ENCODE assay signal across 10 mouse cellular contexts in genomic region chr11:98347385-98348082, GRCm38 (mm10). TPM values are rescaled to one million over a fixed set of nuclear protein-coding genes. Genes with fewer than 3 reads are reported as not detected.
DNase-seq lines count a peak whose midpoint lies in the region; ATAC-seq lines count a peak whose summit lies in the region.
"Had no signal": no experiment of that assay in that cellular context is flagged by ENCODE, and none has a peak within 500 bp of the region (broad histone marks: within the 10 kb centered on the region; RNA-seq: fewer than 3 reads in every experiment).

No protein-coding gene starts in this region.

- H3K4me2 ChIP-seq in heart, embryonic 16.5 days (ENCODE audit: low read depth, low read length): peak overlapping the region; percentile 94
- peak overlapping the region; percentile 72; the same call in 1 of the 2 replicates for H3K4me2 ChIP-seq in embryonic facial prominence, embryonic 12.5 days (replicated peaks)

- no peak for DNase-seq in heart, adult 18-20 months
- DNase-seq in kidney, adult 8-10 months: peak; percentile 39 to 65
- no peak for DNase-seq in midbrain, embryonic 10.5 days (ENCODE audit: low spot score)
- DNase-seq in gastrocnemius, postnatal 14 days: no peak
- no peak for DNase-seq in layer of hippocampus, postnatal 25 days (ENCODE audit: extremely low spot score in 1 of 2, low spot score in 1 of 2)
- DNase-seq in thymus, adult 18-20 months: no peak

- H3K9ac ChIP-seq in heart, embryonic 16.5 days (ENCODE audit: low read length): no peak overlapping the region
- no peak overlapping the region; the same call in 1 of the 2 replicates for H3K9ac ChIP-seq in embryonic facial prominence, embryonic 12.5 days

- H3K4me1 ChIP-seq in heart, embryonic 16.5 days (ENCODE audit: control insufficient read depth, insufficient read depth, low read length): peaks cover 21% of the 10 kb centered on the region
- H3K4me1 ChIP-seq in embryonic facial prominence, embryonic 12.5 days: peaks cover 15% of the 10 kb centered on the region
- H3K4me1 ChIP-seq in midbrain, embryonic 10.5 days: peaks cover 46% of the 10 kb centered on the region

- H3K27ac ChIP-seq in heart, embryonic 16.5 days (ENCODE audit: low read length): no peak overlapping the region
- no peak overlapping the region for H3K27ac ChIP-seq in embryonic facial prominence, embryonic 12.5 days
- no peak overlapping the region for H3K27ac ChIP-seq in midbrain, embryonic 10.5 days (replicated peaks)

- H3K9me3 ChIP-seq in heart, embryonic 16.5 days (replicated peaks; ENCODE audit: control insufficient read depth, low read length): no peaks in the 10 kb centered on the region
- H3K9me3 ChIP-seq in embryonic facial prominence, embryonic 12.5 days: no peaks in the 10 kb centered on the region
- H3K9me3 ChIP-seq in midbrain, embryonic 10.5 days (replicated peaks): no peaks in the 10 kb centered on the region

- H3K27me3 ChIP-seq in heart, embryonic 16.5 days (ENCODE audit: control insufficient read depth, insufficient read depth, low read length): peaks cover 36% of the 10 kb centered on the region
- H3K27me3 ChIP-seq in embryonic facial prominence, embryonic 12.5 days: peaks cover 86% of the 10 kb centered on the region
- H3K27me3 ChIP-seq in midbrain, embryonic 10.5 days (ENCODE audit: low read depth, poor library complexity, severe bottlenecking): peaks cover 100% of the 10 kb centered on the region

- intact Hi-C loops in gastrocnemius, postnatal 14 days (cut with DNase I; ENCODE audit: low total_unique reads): loop anchor here (5.0 kb wide), 2 partner anchors 40 to 80 kb away; partner anchors contain the start of gene Pnmt

- WGBS in heart, embryonic 16.5 days: 12% methylated on average over 11 of the region's 12 CpGs
- 6% methylated on average over 10 of the region's 12 CpGs for WGBS in embryonic facial prominence, embryonic 12.5 days
- WGBS in midbrain, embryonic 10.5 days: 2% methylated on average over 10 of the region's 12 CpGs

- H3K36me3 ChIP-seq in heart, embryonic 16.5 days (ENCODE audit: control insufficient read depth, insufficient read depth): no peaks in the 10 kb centered on the region
- no peaks in the 10 kb centered on the region for H3K36me3 ChIP-seq in embryonic facial prominence, embryonic 12.5 days
- H3K36me3 ChIP-seq in midbrain, embryonic 10.5 days: no peaks in the 10 kb centered on the region

- ATAC-seq in heart, embryonic 16.5 days (replicated peaks; ENCODE audit: extremely low read depth, insufficient read depth, low FRiP score): no peak
- ATAC-seq in embryonic facial prominence, embryonic 12.5 days (ENCODE audit: insufficient number of reproducible peaks, insufficient read depth, low FRiP score, low TSS enrichment): no peak

- H3K4me3 ChIP-seq in heart, embryonic 16.5 days (ENCODE audit: low read length): peak overlapping the region; percentile 69
- H3K4me3 ChIP-seq in embryonic facial prominence, embryonic 12.5 days: no peak overlapping the region
- peak overlapping the region; percentile 68 for H3K4me3 ChIP-seq in midbrain, embryonic 10.5 days

RNA-seq across cellular contexts. Expression of gene Ppp1r1b, which starts 0.7 kb away (rescaled TPM):
- polyA plus RNA-seq in heart, embryonic 16.5 days (2015; fragmentation: Nextera tagmentation; extraction: Ambion mirVana): 74.0 and 75.8 TPM in 2 replicates
- 1 to 10 TPM; 4.3 to 5.1 TPM for total RNA-seq in heart, adult 18-20 months (2021)
- polyA plus RNA-seq in embryonic facial prominence, embryonic 12.5 days (2016; fragmentation: Nextera tagmentation; extraction: Ambion mirVana): 0.39 and 1.0 TPM in 2 replicates
- polyA plus RNA-seq in midbrain, embryonic 10.5 days (2016; fragmentation: Nextera tagmentation; extraction: Ambion mirVana): 1.0 and 1.6 TPM in 2 replicates
- under 1 TPM; 0.20 to 0.29 TPM for total RNA-seq in gastrocnemius, postnatal 14 days (2021)
- 10 to 100 TPM; 45.4 to 49.9 TPM for total RNA-seq in layer of hippocampus, postnatal 25 days (2021)

RNA-seq across cellular contexts. Expression of gene Stard3, which starts 10.6 kb away (rescaled TPM):
- 43.0 and 43.2 TPM in 2 replicates for polyA plus RNA-seq in heart, embryonic 16.5 days (2015; fragmentation: Nextera tagmentation; extraction: Ambion mirVana)
- total RNA-seq in heart, adult 18-20 months (2021): 10 to 100 TPM; 15.8 to 20.6 TPM
- polyA plus RNA-seq in embryonic facial prominence, embryonic 12.5 days (2016; fragmentation: Nextera tagmentation; extraction: Ambion mirVana): 39.6 and 47.6 TPM in 2 replicates
- 54.5 and 55.6 TPM in 2 replicates for polyA plus RNA-seq in midbrain, embryonic 10.5 days (2016; fragmentation: Nextera tagmentation; extraction: Ambion mirVana)
- 1 to 10 TPM; 7.3 to 9.4 TPM for total RNA-seq in gastrocnemius, postnatal 14 days (2021)
- 10 to 100 TPM; 31.5 to 34.3 TPM for total RNA-seq in layer of hippocampus, postnatal 25 days (2021)

RNA-seq across cellular contexts. Expression of gene Neurod2, which starts 18.1 kb away (rescaled TPM):
- polyA plus RNA-seq in heart, embryonic 16.5 days (2015; fragmentation: Nextera tagmentation; extraction: Ambion mirVana): not detected in 2 replicates
- total RNA-seq in heart, adult 18-20 months (2021): not detected
- polyA plus RNA-seq in embryonic facial prominence, embryonic 12.5 days (2016; fragmentation: Nextera tagmentation; extraction: Ambion mirVana): 0.27 and 0.61 TPM in 2 replicates
- 0.05 and 0.09 TPM in 2 replicates for polyA plus RNA-seq in midbrain, embryonic 10.5 days (2016; fragmentation: Nextera tagmentation; extraction: Ambion mirVana)
- not detected for total RNA-seq in gastrocnemius, postnatal 14 days (2021)
- 100 to 1,000 TPM; 139 to 148 TPM for total RNA-seq in layer of hippocampus, postnatal 25 days (2021)
- total RNA-seq: CH12.LX had no signal
- polyA plus RNA-seq: spleen, adult 2 months had no signal

RNA-seq across cellular contexts. Expression of gene Tcap, which starts 36.1 kb away (rescaled TPM):
- polyA plus RNA-seq in heart, embryonic 16.5 days (2015; fragmentation: Nextera tagmentation; extraction: Ambion mirVana): 175 TPM in 2 replicates
- 1,000 to 10,000 TPM; 1,636 to 2,096 TPM for total RNA-seq in heart, adult 18-20 months (2021)
- 1.5 and 1.7 TPM in 2 replicates for polyA plus RNA-seq in embryonic facial prominence, embryonic 12.5 days (2016; fragmentation: Nextera tagmentation; extraction: Ambion mirVana)
- polyA plus RNA-seq in midbrain, embryonic 10.5 days (2016; fragmentation: Nextera tagmentation; extraction: Ambion mirVana): 0.19 TPM in 1 of 2 replicates, not detected in the other
- 1,000 to 10,000 TPM in 1 of 2 experiments, 100 to 1,000 TPM in 1; 673 to 1,120 TPM for total RNA-seq in gastrocnemius, postnatal 14 days (2021)
- under 1 TPM; 0.66 to 0.76 TPM for total RNA-seq in layer of hippocampus, postnatal 25 days (2021)
- total RNA-seq: CH12.LX had no signal

RNA-seq across cellular contexts. Expression of gene Pnmt, which starts 38.7 kb away (rescaled TPM):
- 0.37 and 0.39 TPM in 2 replicates for polyA plus RNA-seq in heart, embryonic 16.5 days (2015; fragmentation: Nextera tagmentation; extraction: Ambion mirVana)
- under 1 TPM; 0.84 to 0.90 TPM for total RNA-seq in heart, adult 18-20 months (2021)
- polyA plus RNA-seq in embryonic facial prominence, embryonic 12.5 days (2016; fragmentation: Nextera tagmentation; extraction: Ambion mirVana): 0.33 TPM in 1 of 2 replicates, not detected in the other
- polyA plus RNA-seq in midbrain, embryonic 10.5 days (2016; fragmentation: Nextera tagmentation; extraction: Ambion mirVana): not detected in 2 replicates
- under 1 TPM; 0.39 to 0.53 TPM for total RNA-seq in gastrocnemius, postnatal 14 days (2021)
- not detected for total RNA-seq in layer of hippocampus, postnatal 25 days (2021)
- total RNA-seq: CH12.LX had no signal
- polyA plus RNA-seq: spleen, adult 2 months had no signal

Comparison
In these comparisons a context has a peak if more than half of its experiments do, and no peak if none do; other contexts are left out.
1. DNase-seq: peak in kidney, adult 8-10 months (2 of 2); none in heart, adult 18-20 months (0 of 2), midbrain, embryonic 10.5 days (single experiment), gastrocnemius, postnatal 14 days (single experiment), layer of hippocampus, postnatal 25 days (0 of 2) and thymus, adult 18-20 months (0 of 2).
2. RNA of gene Ppp1r1b, which starts 0.7 kb away (total RNA-seq): 45.4 to 49.9 TPM in layer of hippocampus, postnatal 25 days; 4.3 to 5.1 TPM in heart, adult 18-20 months and 0.20 to 0.29 TPM in gastrocnemius, postnatal 14 days; every median in the first group is over 4 times any median in the second.
3. RNA of gene Neurod2, which starts 18.1 kb away (total RNA-seq): 139 to 148 TPM in layer of hippocampus, postnatal 25 days; not detected in gastrocnemius, postnatal 14 days and not detected in heart, adult 18-20 months; every median in the first group is over 100 times any median in the second.